Mouse (Mus musculus) forelimb bud, embryonic 11.5 days (tissue): ENCODE results near the gene Gm20604.

Experiments
- DNase-seq: peaks from one replicate; pipeline ENCODE4 v3.0.0-alpha.2; 2012; ENCODE audit warnings: low read depth, low spot score

The Gm20604 gene

DNA sequence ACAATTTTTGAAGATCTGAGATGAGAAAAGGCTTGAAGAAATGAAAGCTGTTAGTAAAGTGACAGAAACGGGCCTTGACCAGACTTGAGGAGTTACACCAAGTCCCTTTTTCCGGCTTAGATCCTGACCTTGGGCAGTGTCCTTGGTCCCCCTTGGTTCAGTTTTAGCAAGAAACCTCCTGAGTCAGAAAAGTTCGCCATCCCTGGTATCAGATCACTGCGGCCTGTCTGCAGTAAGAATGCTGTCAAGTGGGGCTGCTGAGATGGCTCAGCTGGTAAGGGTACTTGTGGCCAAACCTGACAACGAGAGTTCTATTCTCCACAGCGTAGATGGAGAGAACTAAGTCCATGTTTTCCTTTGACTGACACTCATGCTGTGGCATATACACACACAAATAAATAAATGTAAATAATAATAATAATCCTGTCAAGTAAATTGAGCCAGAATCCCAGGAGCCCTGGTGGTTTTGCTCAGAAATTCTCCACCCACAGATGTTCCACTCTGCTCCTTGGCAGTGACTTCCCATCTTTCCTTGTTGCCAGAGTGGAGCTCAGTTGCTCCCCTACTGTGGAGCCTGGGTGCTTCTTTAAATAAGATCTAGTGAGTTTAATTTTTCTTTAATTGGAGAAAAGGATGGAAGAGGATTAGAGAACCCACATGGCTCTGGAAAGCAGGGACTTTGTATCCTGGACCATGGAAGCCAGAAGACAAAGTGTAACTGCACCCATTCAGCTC, 52.4 kb downstream of the Gm20604 start:
- DNase-seq, result no peak

DNA sequence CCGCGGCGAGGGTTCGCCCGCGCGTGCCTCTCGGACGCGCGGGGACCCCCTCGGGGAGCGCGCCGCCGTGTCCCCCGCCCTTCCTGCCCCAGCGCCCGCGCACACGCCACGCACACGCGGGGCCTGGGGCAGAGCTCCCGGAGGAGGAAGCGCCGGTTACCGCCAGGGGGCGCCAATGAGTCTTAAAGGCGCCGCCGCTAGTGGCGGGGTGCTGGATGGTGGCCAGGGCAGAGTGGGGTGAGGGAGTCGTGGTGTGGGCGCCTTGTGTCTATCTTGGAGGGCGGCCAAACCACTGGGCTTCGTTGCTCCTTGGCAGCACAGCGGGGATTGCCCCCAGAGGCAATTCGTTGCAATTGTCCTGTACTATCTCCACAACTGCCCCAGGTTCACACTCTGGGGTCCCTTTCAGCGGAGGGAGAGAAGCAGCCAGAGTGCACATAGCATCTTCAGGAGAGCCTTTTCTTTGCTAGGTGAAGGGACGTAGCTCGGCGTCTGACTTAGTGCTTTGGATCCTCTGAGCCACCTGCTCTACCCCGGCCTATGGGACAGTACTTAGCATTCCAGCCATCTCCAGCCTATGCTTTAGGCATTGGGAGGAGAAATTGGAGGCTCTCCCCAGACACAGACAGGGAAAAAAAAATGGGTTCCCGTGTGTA, 53.1 kb downstream of the Gm20604 start:
- peak; percentile 62 for DNase-seq

DNA sequence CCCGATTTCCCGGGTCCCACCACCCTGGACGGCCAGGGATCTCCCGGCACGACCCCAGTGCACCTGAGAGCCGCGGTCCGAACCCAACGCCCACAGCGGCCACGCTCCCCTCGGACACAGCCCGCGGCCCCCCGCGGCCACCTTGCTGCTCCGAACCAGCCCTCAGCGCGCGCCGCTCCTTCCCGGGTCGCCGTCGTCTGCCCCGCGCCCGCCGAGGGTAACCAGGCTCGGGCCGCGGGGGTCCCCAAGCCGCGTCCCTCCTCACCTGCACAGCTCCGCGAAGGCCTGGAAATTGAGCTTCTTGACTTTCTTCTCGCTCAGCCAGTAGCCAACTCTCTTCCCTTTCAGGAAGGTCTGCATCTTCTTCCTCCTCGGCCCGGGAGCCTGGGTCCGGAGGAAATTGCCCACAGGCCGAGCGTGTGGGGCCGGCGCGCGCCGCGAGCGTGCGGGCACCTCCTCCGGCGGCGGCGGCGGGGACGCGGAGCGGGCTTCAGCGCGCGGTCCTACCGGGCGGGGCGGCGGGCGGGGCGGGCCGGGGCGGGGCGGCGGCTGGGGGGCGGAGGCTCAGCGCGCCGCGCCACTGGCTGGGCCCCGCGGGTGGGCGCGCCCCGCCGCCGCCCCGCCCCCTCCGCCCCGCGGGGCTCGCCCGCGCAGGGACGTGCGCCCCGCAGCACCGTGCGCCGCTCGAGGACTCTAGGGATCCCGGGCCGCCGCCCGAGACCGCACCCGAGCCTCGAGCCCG, 53.8 kb downstream of the Gm20604 start, which contains the start of gene Itpk1:
TSS of gene Itpk1 (minus strand) at position 474 of the 742 bp plus-strand sequence.
- DNase-seq, result no peak

- DNase-seq, result no peak
These were observed 54.5 kb downstream of the Gm20604 start for GRCm38 (mm10) chr12:102703921-102704408.

DNA sequence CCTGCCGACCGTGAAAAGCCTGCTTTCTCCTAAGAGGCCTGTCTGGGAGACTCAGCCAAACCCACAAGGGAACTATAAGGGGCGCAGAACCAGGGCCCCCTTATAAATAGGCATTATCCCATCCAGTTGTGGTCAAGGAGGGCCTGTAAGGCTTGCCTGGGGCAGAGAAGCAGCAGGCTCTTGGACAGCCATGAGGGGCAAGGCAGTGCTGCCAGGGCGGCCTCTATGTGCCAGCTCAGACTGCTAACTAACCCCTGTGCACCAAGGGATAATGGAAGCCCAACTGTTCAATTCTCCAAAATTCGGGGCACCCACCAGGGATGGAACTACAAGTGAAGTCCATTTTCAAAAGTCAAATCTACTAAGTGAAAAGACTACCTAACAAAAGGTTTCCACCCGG, 55.0 kb downstream of the Gm20604 start:
- no peak for DNase-seq

DNA sequence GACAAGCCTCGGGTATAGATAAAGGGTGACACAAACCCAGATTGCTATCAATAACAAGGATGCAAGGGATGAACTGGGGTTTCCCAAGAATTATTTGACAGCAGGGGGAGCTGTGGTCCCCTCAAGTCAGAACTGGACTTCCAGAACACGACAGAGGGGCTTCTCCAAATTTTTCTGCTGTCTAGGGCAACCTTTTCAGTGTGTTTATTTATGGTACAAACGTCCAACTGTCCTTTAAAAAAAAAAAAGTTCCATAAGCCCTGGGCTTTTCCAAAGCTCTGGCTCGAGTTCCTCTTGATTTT, 55.4 kb downstream of the Gm20604 start:
- DNase-seq, result no peak

DNA sequence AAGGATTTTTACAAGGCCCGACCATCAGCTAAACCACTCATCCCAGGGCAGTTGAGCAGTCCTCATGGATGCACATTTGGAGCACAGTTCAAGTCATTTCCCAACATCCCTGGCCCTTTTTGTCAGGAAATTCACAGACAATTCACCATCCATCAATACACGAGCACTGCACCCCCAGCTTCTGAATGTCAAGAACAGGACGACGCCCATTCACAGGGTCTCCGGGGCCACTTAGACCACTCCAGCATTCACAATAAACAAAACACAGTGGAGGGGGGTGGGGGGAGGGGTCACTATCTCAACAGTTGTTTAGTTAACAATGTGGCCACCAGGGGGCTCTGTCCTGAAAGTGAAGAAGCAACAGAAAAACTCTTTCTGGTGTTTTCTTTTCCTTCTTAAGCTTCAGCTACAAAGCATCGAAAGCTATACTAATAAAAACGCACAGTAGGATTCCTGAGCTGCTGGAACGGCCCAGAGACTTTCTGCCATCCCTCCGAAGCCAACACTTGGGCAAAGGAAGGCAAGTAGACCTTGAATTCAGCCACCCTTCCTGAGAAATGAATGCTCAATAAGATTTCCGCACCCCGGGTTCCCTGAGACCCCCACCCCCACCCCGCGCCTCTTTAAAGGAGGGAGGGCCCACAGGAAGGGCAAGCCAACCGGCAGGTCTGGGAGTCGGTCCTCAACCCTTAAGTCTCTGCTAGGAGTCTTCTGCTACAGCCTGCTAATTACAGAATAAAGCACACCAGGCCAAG, 55.9 kb downstream of the Gm20604 start:
- peak; percentile 81 for DNase-seq

- no peak for DNase-seq
These were observed 56.7 kb downstream of the Gm20604 start for GRCm38 (mm10) chr12:102701691-102702207.

- DNase-seq, result no peak
These were observed 58.0 kb downstream of the Gm20604 start for GRCm38 (mm10) chr12:102700453-102700852.

DNA sequence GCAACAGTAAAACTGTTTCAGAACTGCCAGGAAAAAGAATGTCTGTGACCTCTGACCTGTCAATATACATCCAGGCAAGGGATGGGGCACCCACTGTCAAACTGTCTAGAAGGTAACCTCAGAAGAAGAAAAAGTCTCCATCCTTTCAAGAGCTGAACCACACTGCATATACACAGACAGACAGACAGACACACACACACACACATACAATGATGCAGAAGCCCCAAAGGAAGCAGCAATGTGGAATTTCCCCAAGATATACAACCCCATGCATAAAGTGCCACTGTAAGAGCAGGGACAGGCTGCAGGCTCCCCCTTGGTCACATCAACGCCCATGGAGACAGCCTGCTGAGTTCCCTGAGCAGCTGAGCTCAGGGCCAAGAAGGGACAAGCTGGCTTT, 59.3 kb downstream of the Gm20604 start:
- no peak for DNase-seq

DNA sequence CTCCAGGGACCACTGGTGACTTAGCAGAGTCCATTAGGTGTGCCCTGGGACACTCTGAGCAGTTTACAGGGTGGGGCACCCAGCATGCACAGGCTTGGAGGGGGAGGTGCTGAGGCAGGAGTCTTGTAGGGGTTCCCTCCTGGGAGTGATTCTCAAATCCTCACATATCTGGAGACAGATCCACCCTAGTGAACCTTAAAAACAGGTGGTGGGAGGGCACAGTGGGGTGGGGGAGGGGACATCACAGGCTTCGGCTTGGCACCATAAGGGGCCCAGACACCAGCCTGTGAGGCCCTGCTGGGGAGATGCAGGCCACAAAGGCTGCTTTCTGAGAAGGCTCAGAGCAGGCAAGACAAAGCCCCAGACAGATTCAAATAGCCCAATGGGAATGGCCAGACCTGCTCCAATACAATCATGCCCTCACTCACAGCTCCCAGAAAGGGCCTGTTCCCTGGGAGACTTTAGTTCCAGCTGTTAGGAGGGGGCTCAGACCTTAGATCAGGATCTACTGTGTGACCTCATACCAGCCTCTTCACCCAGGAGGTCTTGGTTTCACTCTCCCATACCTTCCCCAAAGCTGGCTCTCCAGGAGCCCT, 60.3 kb downstream of the Gm20604 start:
- no peak for DNase-seq

GRCm38 (mm10) chr12:102697381-102697780, 61.1 kb downstream of the Gm20604 start:
- no peak for DNase-seq

DNA sequence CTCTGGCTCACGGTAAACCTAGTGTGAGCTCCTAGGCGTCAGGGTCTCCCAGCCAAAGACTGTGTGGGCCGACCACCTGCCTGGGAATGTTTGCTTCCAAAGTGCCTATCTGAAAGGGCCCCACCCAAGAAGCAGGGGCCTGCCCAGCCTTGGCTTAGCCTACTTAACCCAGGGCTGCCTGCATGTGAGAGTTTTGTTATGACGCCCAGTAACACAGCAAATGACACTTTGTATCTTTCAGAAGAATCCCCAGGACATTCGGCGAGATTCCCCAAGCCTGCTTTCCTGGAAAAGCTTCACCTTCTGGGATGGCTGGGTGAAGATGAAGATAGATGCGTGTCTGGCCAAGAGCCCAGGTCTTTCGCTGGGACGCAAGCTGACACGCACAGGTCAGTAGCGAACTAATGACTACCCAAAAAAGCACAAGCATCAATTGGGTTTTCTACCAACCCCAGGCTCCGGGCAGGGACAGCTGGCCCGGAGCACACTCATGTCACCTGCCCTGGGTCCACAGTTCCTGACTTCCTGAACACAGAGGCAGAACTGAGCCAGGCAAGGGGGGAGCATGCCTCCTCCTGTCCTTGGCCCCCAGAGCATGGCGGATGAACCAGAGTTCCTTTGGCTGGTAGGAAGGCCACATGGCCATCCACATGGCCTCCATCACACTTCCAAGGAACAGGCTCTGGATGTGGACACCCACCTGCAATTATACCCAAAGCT, 61.7 kb downstream of the Gm20604 start:
- DNase-seq, result no peak

- DNase-seq, result no peak
These were observed 62.9 kb downstream of the Gm20604 start for GRCm38 (mm10) chr12:102695369-102696239.

- no peak for DNase-seq
These were observed 66.7 kb downstream of the Gm20604 start for GRCm38 (mm10) chr12:102691761-102692160.
